Mouse (Mus musculus) forebrain, embryonic 15.5 days (tissue): ENCODE measurements around the gene Gm8356. TPM values are rescaled to one million over a fixed set of nuclear protein-coding genes. Genes with fewer than 3 reads are reported as not detected.
"Not testable (repeated sequence)": the region's sequence is repeated elsewhere in the genome, so short reads cannot be mapped to it uniquely, and the experiment has no call there.

Source experiments
- ATAC-seq: fragments of 200-750 bp; cut with Nextera tagmentation; replicated peaks from 2 replicates; pipeline ENCODE4 v1.8.0; 2017; ENCODE audit warnings: mild to moderate bottlenecking, moderate TSS enrichment, moderate library complexity
- H3K27ac ChIP-seq: fragments of 300-500 bp; sonication (generic); replicated peaks from 2 replicates; pipeline ENCODE4 v1.5.1; 2015; ENCODE audit warnings: mild to moderate bottlenecking, inconsistent platforms
- H3K27me3 ChIP-seq: fragments of 300-500 bp; sonication (generic); 2 replicates; pipeline ENCODE4 v1.6.1; 2015; ENCODE audit warnings: inconsistent platforms
- H3K36me3 ChIP-seq: fragments of 300-500 bp; sonication (generic); 2 replicates; pipeline ENCODE4 v1.6.1; 2015; ENCODE audit warnings: mild to moderate bottlenecking, inconsistent platforms
- H3K4me1 ChIP-seq: fragments of 300-500 bp; sonication (generic); 2 replicates; pipeline ENCODE4 v1.6.1; 2015; ENCODE audit warnings: inconsistent platforms
- H3K4me2 ChIP-seq: fragments of 300-500 bp; sonication (generic); replicated peaks from 2 replicates; pipeline ENCODE4 v1.6.1; 2015; ENCODE audit warnings: mild to moderate bottlenecking, inconsistent platforms
- H3K4me3 ChIP-seq: fragments of 300-500 bp; sonication (generic); 2 replicates; pipeline ENCODE4 v1.5.1; 2015; ENCODE audit warnings: mild to moderate bottlenecking, inconsistent platforms
- H3K9ac ChIP-seq: fragments of 300-500 bp; sonication (generic); replicated peaks from 2 replicates; pipeline ENCODE4 v1.6.1; 2015; ENCODE audit warnings: mild to moderate bottlenecking, inconsistent platforms
- H3K9me3 ChIP-seq: fragments of 300-500 bp; sonication (generic); 2 replicates; pipeline ENCODE4 v1.6.1; 2016; ENCODE audit warnings: inconsistent platforms
- WGBS: fragments of 180-500 bp; shearing (Covaris S2); methylation state at CpG from one replicate; pipeline ENCODE4 v1.1.7; 2015; ENCODE audit warnings: mixed read lengths; 5-methylcytosine and 5-hydroxymethylcytosine counted together
- polyA plus RNA-seq: library from polyadenylated mRNA; unstranded; fragments of >200 nt; fragmentation: Nextera tagmentation; extraction: Ambion mirVana; gene quantifications from 2 replicates; pipeline ENCODE4 v1.2.1, GENCODE M21; 2015

Gene Gm8356
- polyA plus RNA-seq = not detected in 2 replicates

DNA sequence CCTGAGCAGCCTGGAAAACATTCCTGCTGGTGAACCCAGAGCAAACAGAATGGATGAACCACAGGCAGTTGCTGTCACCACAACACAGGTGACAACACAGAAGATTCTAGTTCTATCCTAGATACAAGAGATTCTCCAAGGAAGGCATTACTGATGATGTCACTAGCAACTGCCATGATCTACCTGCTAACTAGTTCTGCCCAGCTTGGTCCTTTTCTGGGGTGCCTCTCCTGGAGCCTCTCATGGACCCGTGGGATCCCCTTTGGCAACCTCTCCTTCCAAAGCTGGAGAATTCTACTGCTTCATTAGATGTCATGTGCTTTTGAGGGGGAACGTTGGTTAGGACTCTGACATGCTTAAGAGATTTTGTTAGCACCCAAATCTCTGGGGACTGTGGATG is at the start of gene Gm8356:
Gene Gm8356 (minus strand): TSS at position 101 of the 400 bp plus-strand sequence.
- H3K4me3 ChIP-seq, H3K27me3 ChIP-seq, H3K9ac ChIP-seq, H3K9me3 ChIP-seq, H3K36me3 ChIP-seq, H3K27ac ChIP-seq, H3K4me2 ChIP-seq, ATAC-seq, H3K4me1 ChIP-seq: not testable (repeated sequence)
- 60% methylated on average over 1 of the region's 2 CpGs for WGBS

DNA sequence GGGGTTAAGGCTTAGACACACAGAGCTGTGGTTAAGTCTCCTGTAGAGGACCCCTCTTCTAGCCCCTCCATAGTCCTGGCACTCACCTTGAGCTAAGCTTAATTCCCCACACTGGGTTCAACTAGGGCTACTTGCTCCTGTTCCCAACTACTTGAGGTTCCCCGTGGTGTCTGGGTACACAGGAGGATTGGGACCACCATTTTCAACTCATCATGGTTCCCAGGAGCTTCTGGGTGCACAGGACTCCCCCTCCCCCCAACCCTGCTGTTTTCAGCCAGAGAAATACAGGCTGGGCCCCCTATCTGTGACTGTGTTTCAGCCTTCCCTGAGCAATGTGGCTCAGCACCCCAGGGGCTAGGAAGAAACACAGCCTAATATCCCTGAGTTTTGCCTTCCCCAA is 50.8 kb downstream of the Gm8356 start:
- H3K9me3 ChIP-seq, H3K9ac ChIP-seq, ATAC-seq, H3K27me3 ChIP-seq, H3K4me3 ChIP-seq, H3K4me2 ChIP-seq, H3K4me1 ChIP-seq, H3K27ac ChIP-seq, H3K36me3 ChIP-seq: not testable (repeated sequence)
- WGBS = 68% methylated on average over 1 of the region's 1 CpGs

DNA sequence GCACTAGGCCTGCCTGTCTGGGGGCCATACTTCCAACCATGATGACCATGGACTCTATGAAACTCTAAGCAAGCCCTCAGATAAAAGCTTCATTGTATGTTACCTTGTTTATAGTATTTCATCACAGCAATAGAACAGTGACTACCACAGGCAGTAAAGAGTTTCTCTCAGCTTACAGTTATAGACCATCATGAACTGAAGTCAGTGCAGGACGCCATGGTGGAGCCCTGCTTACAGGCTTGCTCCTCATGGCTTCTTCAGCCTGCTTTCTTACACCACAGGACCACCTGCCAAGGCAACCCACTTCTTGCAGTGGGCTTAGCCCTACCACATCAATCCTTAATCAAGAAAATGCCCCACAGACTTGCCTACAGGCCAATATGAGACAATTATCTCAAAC is 51.5 kb downstream of the Gm8356 start:
- H3K27me3 ChIP-seq = not testable (repeated sequence)
- 82% methylated on average over 1 of the region's 1 CpGs for WGBS

DNA sequence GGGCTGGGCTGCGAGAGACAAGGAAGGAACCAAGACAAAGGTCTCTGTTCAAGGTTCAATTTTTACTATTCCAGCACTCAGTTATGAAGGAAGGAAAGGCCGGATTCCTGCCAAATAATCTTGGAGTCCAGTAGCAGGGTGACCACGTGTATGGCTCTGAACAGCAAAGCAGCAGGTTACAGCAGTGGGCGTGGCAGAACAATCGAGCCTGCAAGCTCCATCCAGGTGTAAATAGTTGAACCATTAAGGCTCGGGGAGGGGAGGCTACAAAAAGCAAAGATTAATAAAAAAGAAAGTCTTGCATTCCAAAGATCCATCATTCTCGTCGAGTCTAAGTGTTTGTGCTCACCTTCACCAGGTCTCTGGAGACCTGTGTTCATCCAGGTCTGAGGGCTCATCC is 55.0 kb downstream of the Gm8356 start:
- not testable (repeated sequence) for H3K4me2 ChIP-seq, H3K9ac ChIP-seq, H3K4me1 ChIP-seq, H3K4me3 ChIP-seq, H3K9me3 ChIP-seq, H3K27ac ChIP-seq, ATAC-seq, H3K36me3 ChIP-seq, H3K27me3 ChIP-seq
- WGBS = 92% methylated on average over 7 of the region's 8 CpGs

More for the DNA sequence above, 51.5 kb downstream of the Gm8356 start:
- H3K4me3 ChIP-seq, H3K27ac ChIP-seq, H3K4me1 ChIP-seq, H3K4me2 ChIP-seq, H3K9ac ChIP-seq, ATAC-seq, H3K9me3 ChIP-seq, H3K36me3 ChIP-seq: not testable (repeated sequence)

Other genes with a start within 250 kb of the Gm8356 start
- not detected in 2 replicates for gene Gm21103, start 232.4 kb downstream of the Gm8356 start, polyA plus RNA-seq
- gene Gm3618, start 193.6 kb downstream of the Gm8356 start, polyA plus RNA-seq = not detected in 2 replicates
- not detected in 2 replicates for gene Gm16440, start 147.0 kb downstream of the Gm8356 start, polyA plus RNA-seq
- gene Gm3591, start 124.8 kb downstream of the Gm8356 start, polyA plus RNA-seq = 3.5 and 4.5 TPM in 2 replicates
- gene Gm3594, start 92.7 kb downstream of the Gm8356 start, polyA plus RNA-seq = not detected in 2 replicates
- 0.55 TPM in 1 of 2 replicates, not detected in the other for gene Gm3629, start 53.3 kb upstream of the Gm8356 start, polyA plus RNA-seq
- not detected in 2 replicates for gene Gm3460, start 85.1 kb upstream of the Gm8356 start, polyA plus RNA-seq
- gene Gm10251, start 146.9 kb upstream of the Gm8356 start, polyA plus RNA-seq = not detected in 2 replicates
- not detected in 2 replicates for gene Gm8050, start 183.0 kb upstream of the Gm8356 start, polyA plus RNA-seq
- gene Gm3636, start 205.0 kb upstream of the Gm8356 start, polyA plus RNA-seq = 9.8 and 11.7 TPM in 2 replicates
- not detected in 2 replicates for gene Gm8362, start 237.1 kb upstream of the Gm8356 start, polyA plus RNA-seq